Mouse (Mus musculus) heart, postnatal 0 days (tissue): ENCODE results near the gene Ggnbp2. TPM values are rescaled to one million over a fixed set of nuclear protein-coding genes. Genes with fewer than 3 reads are reported as not detected.

Source experiments
- ATAC-seq: fragments of 200-750 bp; cut with Nextera tagmentation; 2 replicates; pipeline ENCODE4 v1.8.0; 2017; ENCODE audit warnings: low read depth, moderate number of reproducible peaks, moderate library complexity; ENCODE audit not compliant: insufficient read depth
- DNase-seq: peaks from one replicate; pipeline ENCODE4 v3.0.0-alpha.2; 2016; ENCODE audit warnings: low spot score
- H3K27ac ChIP-seq: fragments of 300-500 bp; sonication (generic); 2 replicates; pipeline ENCODE4 v1.5.1; 2014; ENCODE audit warnings: low read depth, mild to moderate bottlenecking
- H3K27me3 ChIP-seq: fragments of 300-500 bp; sonication (generic); 2 replicates; pipeline ENCODE4 v1.6.1; 2014; ENCODE audit warnings: low read length, mixed read lengths; ENCODE audit not compliant: control insufficient read depth, insufficient read depth
- H3K36me3 ChIP-seq: fragments of 300-500 bp; sonication (generic); replicated peaks from 2 replicates; pipeline ENCODE4 v1.6.1; 2014; ENCODE audit warnings: low read length, mixed read lengths; ENCODE audit not compliant: control insufficient read depth, insufficient read depth
- H3K4me1 ChIP-seq: fragments of 300-500 bp; sonication (generic); 2 replicates; pipeline ENCODE4 v1.6.1; 2014; ENCODE audit warnings: antibody characterized with exemption; ENCODE audit not compliant: control insufficient read depth, insufficient read depth
- H3K4me2 ChIP-seq: fragments of 300-500 bp; sonication (generic); 2 replicates; pipeline ENCODE4 v1.6.1; 2014; ENCODE audit warnings: low read depth, mild to moderate bottlenecking, low read length, moderate library complexity
- H3K4me3 ChIP-seq: fragments of 300-500 bp; sonication (generic); 2 replicates; pipeline ENCODE4 v1.5.1; 2014; ENCODE audit warnings: low read depth, low read length
- H3K9ac ChIP-seq: fragments of 300-500 bp; sonication (generic); replicated peaks from 2 replicates; pipeline ENCODE4 v1.6.1; 2014; ENCODE audit warnings: low read depth, low read length, mixed read lengths
- H3K9me3 ChIP-seq: fragments of 300-500 bp; sonication (generic); replicated peaks from 2 replicates; pipeline ENCODE4 v1.6.1; 2016; ENCODE audit warnings: low read length; ENCODE audit not compliant: control insufficient read depth
- CTCF ChIP-seq: IDR thresholded peaks from 2 replicates; pipeline ENCODE4 v1.5.1; 2016; ENCODE audit warnings: antibody characterized with exemption, control low read depth, low read depth
- EP300 ChIP-seq: IDR thresholded peaks from 2 replicates; pipeline ENCODE4 v1.6.1; 2016; ENCODE audit warnings: antibody characterized with exemption, low read depth
- WGBS: fragments of 180-500 bp; shearing (Covaris S2); extraction: QIAGEN DNeasy Blood & Tissue Kit; methylation state at CpG from one replicate; pipeline ENCODE4 v1.1.7; 2014; 5-methylcytosine and 5-hydroxymethylcytosine counted together
- polyA plus RNA-seq: library from polyadenylated mRNA; unstranded; fragments of >200 nt; fragmentation: Nextera tagmentation; extraction: Ambion mirVana; gene quantifications from 2 replicates; pipeline ENCODE4 v1.2.1, GENCODE M21; 2015
- total RNA-seq: library from RNA; depleted of rRNA; stranded (reverse); fragments of >200 nt; gene quantifications from 2 replicates; pipeline ENCODE4 v1.2.3, GENCODE M21; 2014; ENCODE audit warnings: low replicate concordance

The Ggnbp2 gene
- total and polyA plus RNA-seq, 2 experiments from 2014 or later: 35.0 to 39.4 TPM

GRCm38 (mm10) chr11:84823484-84823897 is 47.1 kb downstream of the Ggnbp2 start:
- DNase-seq (peak; percentile 76), ATAC-seq (peak; percentile 31)
- Histone ChIP-seq H3K27ac (peak overlapping the region; percentile 97), H3K4me1 (peaks cover 42% of the 10 kb centered on the region), H3K9ac (0 out of 2 replicates have a peak overlapping the region, but pooled peaks have one; percentile 23), H3K9me3 (no peaks in the 10 kb centered on the region), H3K4me3 (0 out of 2 replicates have a peak overlapping the region, but pooled peaks have one; percentile 1), H3K4me2 (peak overlapping the region; percentile 36), H3K36me3 (peaks cover 21% of the 10 kb centered on the region), H3K27me3 (no peaks in the 10 kb centered on the region)
- no peak for TF ChIP-seq CTCF
- TF ChIP-seq EP300: peak; percentile 82
- WGBS: 13% methylated on average over 10 of the region's 10 CpGs

GRCm38 (mm10) chr11:84822487-84822886 is 48.1 kb downstream of the Ggnbp2 start:
- H3K4me1 ChIP-seq: peaks cover 42% of the 10 kb centered on the region
- no peaks in the 10 kb centered on the region for H3K9me3 ChIP-seq
- no peaks in the 10 kb centered on the region for H3K27me3 ChIP-seq
- ATAC-seq (no peak), DNase-seq (no peak)
- H3K4me3 ChIP-seq: no peak overlapping the region
- WGBS: 42% methylated on average over 5 of the region's 5 CpGs
- no peak overlapping the region for H3K9ac ChIP-seq
- H3K27ac ChIP-seq: peak overlapping the region; percentile 97; the same call in 1 of the 2 replicates
- TF ChIP-seq EP300 (no peak), CTCF (no peak)
- peak overlapping the region; percentile 36 for H3K4me2 ChIP-seq
- peaks cover 21% of the 10 kb centered on the region for H3K36me3 ChIP-seq

GRCm38 (mm10) chr11:84821131-84821770 is 49.4 kb downstream of the Ggnbp2 start:
- no peak overlapping the region for H3K27ac ChIP-seq
- no peak overlapping the region for H3K9ac ChIP-seq
- H3K36me3 ChIP-seq: peaks cover 21% of the 10 kb centered on the region
- no peaks in the 10 kb centered on the region for H3K27me3 ChIP-seq
- 90% methylated on average over 9 of the region's 9 CpGs for WGBS
- ATAC-seq: no peak
- H3K4me3 ChIP-seq: no peak overlapping the region
- peaks cover 42% of the 10 kb centered on the region for H3K4me1 ChIP-seq
- H3K9me3 ChIP-seq: no peaks in the 10 kb centered on the region
- TF ChIP-seq EP300: no peak
- no peak for DNase-seq
- no peak overlapping the region for H3K4me2 ChIP-seq

- peak within 1 kb of the TSS; percentile 85 for H3K27ac ChIP-seq
- DNase-seq: peak; percentile 98
- H3K4me2 ChIP-seq: peak within 1 kb of the TSS; percentile 96
- no peaks in the 10 kb centered on the region for H3K9me3 ChIP-seq
- H3K4me3 ChIP-seq: peak within 1 kb of the TSS; percentile 62
- WGBS: under 1% methylated on average over 55 of the region's 55 CpGs
- no peaks in the 10 kb centered on the region for H3K27me3 ChIP-seq
- H3K9ac ChIP-seq: peak within 1 kb of the TSS; percentile 63
- peaks cover 21% of the 10 kb centered on the region for H3K36me3 ChIP-seq
- H3K4me1 ChIP-seq: peaks cover 21% of the 10 kb centered on the region
- peak; percentile 17; the same call in 1 of the 2 replicates for TF ChIP-seq EP300
- peak; percentile 84 for TF ChIP-seq CTCF
- ATAC-seq: peak; percentile 80
These were observed 51.5 kb downstream of the Ggnbp2 start, which contains the start of gene Mrm1 for GRCm38 (mm10) chr11:84818961-84819692. TSS of gene Mrm1 (minus strand) at chr11:84819515.

GRCm38 (mm10) chr11:84818085-84818960 is 52.3 kb downstream of the Ggnbp2 start:
- no peaks in the 10 kb centered on the region for H3K27me3 ChIP-seq
- H3K27ac ChIP-seq: peak overlapping the region; percentile 85
- H3K4me1 ChIP-seq: peaks cover 14% of the 10 kb centered on the region
- peak overlapping the region; percentile 96 for H3K4me2 ChIP-seq
- peaks cover 21% of the 10 kb centered on the region for H3K36me3 ChIP-seq
- peak overlapping the region; percentile 62 for H3K4me3 ChIP-seq
- H3K9ac ChIP-seq: peak overlapping the region; percentile 63
- DNase-seq (peak; percentile 82), ATAC-seq (peak; percentile 49)
- TF ChIP-seq CTCF: peak; percentile 77
- TF ChIP-seq EP300: no peak
- no peaks in the 10 kb centered on the region for H3K9me3 ChIP-seq
- WGBS: under 1% methylated on average over 39 of the region's 39 CpGs
